Mouse (Mus musculus): ENCODE data around the gene Notch3. TPM values are rescaled to one million over a fixed set of nuclear protein-coding genes. Genes with fewer than 3 reads are reported as not detected.
A peak's percentile ranks its signal among the peaks of the same experiment; 100 is the strongest.
"Not testable (repeated sequence)": the region's sequence is repeated elsewhere in the genome, so short reads cannot be mapped to it uniquely, and the experiment has no call there.

The Notch3 gene
- polyA plus RNA-seq, 1 experiment from 2014 or later: 11.2 TPM

GRCm38 (mm10) chr17:32110980-32111780, 55.5 kb downstream of the Notch3 start:
- H3K27ac ChIP-seq (replicated peaks; ENCODE audit: low read depth, low read length): no peak overlapping the region
- H3K4me3 ChIP-seq (replicated peaks; ENCODE audit: low read depth, low read length): no peak overlapping the region
- 80% methylated on average over 10 of the region's 10 CpGs for WGBS
- no peaks in the 10 kb centered on the region for H3K27me3 ChIP-seq (ENCODE audit: control insufficient read depth, insufficient read depth, low read length)
- DNase-seq (no peak), ATAC-seq (ENCODE audit: low FRiP score, low TSS enrichment) (no peak)
- no peaks in the 10 kb centered on the region for H3K36me3 ChIP-seq (ENCODE audit: control insufficient read depth, insufficient read depth, low read length)
- no peaks in the 10 kb centered on the region for H3K9me3 ChIP-seq (ENCODE audit: control insufficient read depth, low read length)
- no peak overlapping the region for H3K4me2 ChIP-seq (ENCODE audit: low read length)
- no peak overlapping the region for H3K9ac ChIP-seq (replicated peaks; ENCODE audit: low read length)
- H3K4me1 ChIP-seq (ENCODE audit: control insufficient read depth, insufficient read depth, low read length): peaks cover 13% of the 10 kb centered on the region

- 68% methylated on average over 2 of the region's 2 CpGs for WGBS
- H3K9ac ChIP-seq (replicated peaks; ENCODE audit: low read length): no peak overlapping the region
Measured at GRCm38 (mm10) chr17:32110424-32110823, 56.2 kb downstream of the Notch3 start.

GRCm38 (mm10) chr17:32109201-32109940, 57.3 kb downstream of the Notch3 start:
- WGBS: 75% methylated on average over 6 of the region's 6 CpGs
- H3K36me3 ChIP-seq (ENCODE audit: control insufficient read depth, insufficient read depth, low read length): no peaks in the 10 kb centered on the region
- no peak overlapping the region for H3K4me2 ChIP-seq (ENCODE audit: low read length)

More at GRCm38 (mm10) chr17:32110424-32110823, 56.2 kb downstream of the Notch3 start:
- H3K4me3 ChIP-seq (replicated peaks; ENCODE audit: low read depth, low read length): no peak overlapping the region
- H3K4me2 ChIP-seq (ENCODE audit: low read length): no peak overlapping the region
- peaks cover 13% of the 10 kb centered on the region for H3K4me1 ChIP-seq (ENCODE audit: control insufficient read depth, insufficient read depth, low read length)
- no peak overlapping the region for H3K27ac ChIP-seq (replicated peaks; ENCODE audit: low read depth, low read length)
- DNase-seq: no peak
- no peaks in the 10 kb centered on the region for H3K9me3 ChIP-seq (ENCODE audit: control insufficient read depth, low read length)
- ATAC-seq (ENCODE audit: low FRiP score, low TSS enrichment): no peak
- H3K27me3 ChIP-seq (ENCODE audit: control insufficient read depth, insufficient read depth, low read length): no peaks in the 10 kb centered on the region
- H3K36me3 ChIP-seq (ENCODE audit: control insufficient read depth, insufficient read depth, low read length): no peaks in the 10 kb centered on the region

DNA sequence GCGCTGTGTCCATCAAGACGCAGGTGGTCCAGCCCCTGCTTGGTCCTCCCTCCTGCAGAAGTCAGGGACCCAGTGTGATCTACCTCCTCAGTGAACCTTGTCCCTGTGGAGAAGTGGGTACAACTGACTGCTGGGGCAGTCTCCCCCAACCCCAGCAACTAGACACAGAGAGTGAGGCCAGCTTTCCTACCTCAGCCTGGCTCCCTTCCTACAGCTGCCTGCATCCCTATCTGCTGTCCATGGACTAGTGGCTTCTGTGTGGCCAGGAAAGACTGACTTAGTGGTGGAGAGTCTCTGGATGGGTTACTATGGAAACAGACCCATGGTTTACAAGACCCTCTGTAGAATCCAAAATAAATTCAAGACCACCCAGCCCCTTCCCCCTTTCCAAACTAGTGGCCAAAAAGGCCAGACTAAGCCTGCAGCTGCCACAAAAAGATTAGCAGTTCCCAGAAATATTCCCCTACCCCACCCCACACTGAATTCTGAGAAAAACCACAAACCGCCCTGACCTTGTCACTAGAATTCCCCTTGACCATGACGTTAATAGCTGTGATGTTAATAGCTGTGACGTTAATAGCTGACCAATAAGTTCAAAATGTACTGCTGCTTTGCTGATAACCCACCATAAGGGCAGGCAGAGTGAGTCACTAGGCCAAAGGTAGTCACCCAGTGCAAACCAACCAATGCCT, 58.2 kb downstream of the Notch3 start:
- 77% methylated on average over 5 of the region's 5 CpGs for WGBS
- not testable (repeated sequence) for H3K36me3 ChIP-seq (ENCODE audit: control insufficient read depth, insufficient read depth, low read length); H3K27me3 ChIP-seq (ENCODE audit: control insufficient read depth, insufficient read depth, low read length); DNase-seq; H3K9me3 ChIP-seq (ENCODE audit: control insufficient read depth, low read length); H3K9ac ChIP-seq (replicated peaks; ENCODE audit: low read length); ATAC-seq (ENCODE audit: low FRiP score, low TSS enrichment); H3K4me3 ChIP-seq (replicated peaks; ENCODE audit: low read depth, low read length); H3K4me1 ChIP-seq (ENCODE audit: control insufficient read depth, insufficient read depth, low read length); H3K27ac ChIP-seq (replicated peaks; ENCODE audit: low read depth, low read length); H3K4me2 ChIP-seq (ENCODE audit: low read length)

More at GRCm38 (mm10) chr17:32109201-32109940, 57.3 kb downstream of the Notch3 start:
- no peak overlapping the region for H3K4me3 ChIP-seq (replicated peaks; ENCODE audit: low read depth, low read length)
- ATAC-seq (ENCODE audit: low FRiP score, low TSS enrichment) (no peak), DNase-seq (no peak)
- no peaks in the 10 kb centered on the region for H3K27me3 ChIP-seq (ENCODE audit: control insufficient read depth, insufficient read depth, low read length)
- H3K4me1 ChIP-seq (ENCODE audit: control insufficient read depth, insufficient read depth, low read length): peaks cover 10% of the 10 kb centered on the region
- H3K9ac ChIP-seq (replicated peaks; ENCODE audit: low read length): no peak overlapping the region
- H3K9me3 ChIP-seq (ENCODE audit: control insufficient read depth, low read length): no peaks in the 10 kb centered on the region
- H3K27ac ChIP-seq (replicated peaks; ENCODE audit: low read depth, low read length): no peak overlapping the region

GRCm38 (mm10) chr17:32107877-32108276, 58.8 kb downstream of the Notch3 start:
- 61% methylated on average over 5 of the region's 5 CpGs for WGBS

GRCm38 (mm10) chr17:32106358-32106757, 60.3 kb downstream of the Notch3 start:
- no peaks in the 10 kb centered on the region for H3K27me3 ChIP-seq (ENCODE audit: control insufficient read depth, insufficient read depth, low read length)
- WGBS: 78% methylated on average over 2 of the region's 2 CpGs
- no peak for ATAC-seq (ENCODE audit: low FRiP score, low TSS enrichment)

More at GRCm38 (mm10) chr17:32107877-32108276, 58.8 kb downstream of the Notch3 start:
- H3K36me3 ChIP-seq (ENCODE audit: control insufficient read depth, insufficient read depth, low read length): no peaks in the 10 kb centered on the region
- H3K27ac ChIP-seq (replicated peaks; ENCODE audit: low read depth, low read length): no peak overlapping the region
- ATAC-seq (ENCODE audit: low FRiP score, low TSS enrichment) (no peak), DNase-seq (no peak)
- H3K9me3 ChIP-seq (ENCODE audit: control insufficient read depth, low read length): no peaks in the 10 kb centered on the region
- no peak overlapping the region for H3K9ac ChIP-seq (replicated peaks; ENCODE audit: low read length)
- H3K4me1 ChIP-seq (ENCODE audit: control insufficient read depth, insufficient read depth, low read length): no peaks in the 10 kb centered on the region
- no peak overlapping the region for H3K4me3 ChIP-seq (replicated peaks; ENCODE audit: low read depth, low read length)
- H3K27me3 ChIP-seq (ENCODE audit: control insufficient read depth, insufficient read depth, low read length): no peaks in the 10 kb centered on the region
- H3K4me2 ChIP-seq (ENCODE audit: low read length): no peak overlapping the region

DNA sequence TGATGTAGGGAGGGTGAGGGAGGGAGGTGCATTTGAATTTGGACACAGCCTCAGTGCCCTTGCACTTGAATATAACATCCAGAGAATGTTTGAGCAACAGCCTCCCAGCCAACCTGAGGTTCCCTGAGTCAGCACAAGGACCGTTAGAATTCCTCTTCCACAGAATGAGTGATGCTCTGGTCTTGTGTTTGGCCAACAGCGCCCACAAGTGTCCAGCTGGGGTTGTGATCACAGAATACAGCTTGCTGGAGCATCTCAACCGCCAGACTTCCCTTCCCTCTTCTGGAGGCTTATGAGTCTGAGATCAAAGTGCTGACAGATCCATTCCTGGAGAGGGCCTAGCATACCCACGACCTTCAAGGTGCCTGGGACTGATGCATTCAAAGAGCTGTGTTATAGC, 63.6 kb downstream of the Notch3 start:
- peaks cover 6% of the 10 kb centered on the region for H3K4me1 ChIP-seq (ENCODE audit: control insufficient read depth, insufficient read depth, low read length)
- H3K4me3 ChIP-seq (replicated peaks; ENCODE audit: low read depth, low read length): no peak overlapping the region
- H3K9ac ChIP-seq (replicated peaks; ENCODE audit: low read length): no peak overlapping the region
- DNase-seq: no peak
- no peak overlapping the region for H3K4me2 ChIP-seq (ENCODE audit: low read length)
- ATAC-seq (ENCODE audit: low FRiP score, low TSS enrichment): no peak
- H3K27me3 ChIP-seq (ENCODE audit: control insufficient read depth, insufficient read depth, low read length): peaks cover 5% of the 10 kb centered on the region; the same call in 1 of the 2 replicates
- 17% methylated on average over 4 of the region's 4 CpGs for WGBS
- no peak overlapping the region for H3K27ac ChIP-seq (replicated peaks; ENCODE audit: low read depth, low read length)
- H3K9me3 ChIP-seq (ENCODE audit: control insufficient read depth, low read length): no peaks in the 10 kb centered on the region
- no peaks in the 10 kb centered on the region for H3K36me3 ChIP-seq (ENCODE audit: control insufficient read depth, insufficient read depth, low read length)

More at GRCm38 (mm10) chr17:32106358-32106757, 60.3 kb downstream of the Notch3 start:
- no peaks in the 10 kb centered on the region for H3K9me3 ChIP-seq (ENCODE audit: control insufficient read depth, low read length)
- H3K36me3 ChIP-seq (ENCODE audit: control insufficient read depth, insufficient read depth, low read length): no peaks in the 10 kb centered on the region
- no peak overlapping the region for H3K27ac ChIP-seq (replicated peaks; ENCODE audit: low read depth, low read length)
- no peak overlapping the region for H3K4me2 ChIP-seq (ENCODE audit: low read length)
- no peak overlapping the region for H3K9ac ChIP-seq (replicated peaks; ENCODE audit: low read length)
- no peaks in the 10 kb centered on the region for H3K4me1 ChIP-seq (ENCODE audit: control insufficient read depth, insufficient read depth, low read length)
- H3K4me3 ChIP-seq (replicated peaks; ENCODE audit: low read depth, low read length): no peak overlapping the region
- DNase-seq: no peak

DNA sequence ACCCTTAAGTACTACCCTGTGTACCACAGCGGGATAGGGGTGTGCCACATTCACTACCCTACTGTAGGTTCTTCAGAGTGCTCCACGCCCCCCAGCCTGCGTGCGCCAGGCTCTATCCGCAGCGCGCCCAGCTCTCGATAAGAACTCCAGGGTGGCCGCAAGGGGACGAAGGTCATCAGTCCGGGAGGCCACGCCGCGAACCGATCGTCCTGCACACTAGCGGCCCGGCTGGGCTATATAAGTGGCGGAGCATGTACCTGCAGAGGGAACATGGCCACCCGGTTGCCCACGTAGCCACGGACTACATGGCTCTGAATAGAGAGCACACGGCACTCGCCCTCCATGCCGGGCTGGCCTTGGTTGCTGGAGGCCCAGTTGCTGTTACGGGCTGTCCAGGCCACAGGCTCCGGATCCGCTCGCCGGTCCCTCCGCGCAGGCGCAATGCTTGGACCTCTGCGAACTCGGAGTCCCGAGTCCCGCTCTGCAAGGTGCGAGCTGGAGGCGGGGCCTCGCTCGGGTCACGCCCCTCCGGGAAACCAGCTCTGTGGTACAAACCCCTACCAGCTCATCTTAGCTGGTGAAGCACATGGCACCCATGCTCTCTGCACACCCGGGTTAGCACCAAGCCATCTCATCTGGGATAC, 66.6 kb downstream of the Notch3 start:
- Histone ChIP-seq H3K9me3 (ENCODE audit: control insufficient read depth, low read length) (no peaks in the 10 kb centered on the region), H3K9ac (replicated peaks; ENCODE audit: low read length) (peak overlapping the region; percentile 65), H3K4me3 (replicated peaks; ENCODE audit: low read depth, low read length) (peak overlapping the region; percentile 45), H3K36me3 (ENCODE audit: control insufficient read depth, insufficient read depth, low read length) (no peaks in the 10 kb centered on the region), H3K4me2 (ENCODE audit: low read length) (peak overlapping the region; percentile 88), H3K4me1 (ENCODE audit: control insufficient read depth, insufficient read depth, low read length) (peaks cover 6% of the 10 kb centered on the region), H3K27ac (replicated peaks; ENCODE audit: low read depth, low read length) (no peak overlapping the region), H3K27me3 (ENCODE audit: control insufficient read depth, insufficient read depth, low read length) (peaks cover 5% of the 10 kb centered on the region; the same call in 1 of the 2 replicates)
- ATAC-seq (ENCODE audit: low FRiP score, low TSS enrichment) (peak; percentile 66), DNase-seq (peak; percentile 87)
- 2% methylated on average over 44 of the region's 44 CpGs for WGBS

Measured in midbrain, embryonic 14.5 days (tissue).